Mouse (Mus musculus): ENCODE measurements around the gene Sppl2c. TPM values are rescaled to one million over a fixed set of nuclear protein-coding genes. Genes with fewer than 3 reads are reported as not detected.

Gene Sppl2c
- total RNA-seq, 4 experiments from 2014 or later: not detected

DNA sequence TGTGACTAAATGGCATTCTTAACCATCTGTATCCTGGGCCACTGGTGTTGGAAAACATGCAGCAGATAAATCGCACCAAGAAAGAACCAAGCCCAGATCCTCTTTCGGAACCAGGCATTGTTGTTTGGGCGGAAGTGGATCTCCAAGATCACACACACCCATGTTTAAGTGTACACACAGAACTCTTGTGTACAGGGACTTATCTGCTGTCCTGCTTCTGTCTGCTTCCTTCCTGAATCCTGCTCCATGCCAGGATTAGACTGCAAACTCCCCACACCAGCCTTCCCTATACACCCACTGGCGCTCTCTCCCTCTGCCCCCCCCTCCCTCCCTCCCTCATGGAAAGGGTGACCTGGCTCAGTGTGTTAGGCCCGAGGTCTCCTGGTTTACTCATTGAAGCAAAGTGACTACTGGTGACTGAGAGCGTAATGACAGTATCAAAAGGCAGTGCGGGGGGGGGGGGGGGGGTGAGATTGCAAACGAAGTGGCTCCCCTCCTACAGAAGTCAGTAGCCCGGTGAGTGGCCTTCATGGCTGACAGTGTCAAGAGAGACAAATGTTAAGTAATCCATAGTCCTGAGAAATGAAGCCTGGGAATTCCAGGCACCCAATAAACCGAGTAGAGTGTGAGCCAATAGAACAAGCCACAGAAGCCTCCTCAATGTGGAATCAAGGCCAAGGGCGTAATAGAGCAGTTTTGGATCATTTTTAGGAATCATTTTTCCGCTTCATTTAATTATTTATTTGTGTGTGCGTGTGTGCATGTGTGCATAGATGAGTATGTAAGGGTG is 52.0 kb downstream of the Sppl2c start:
- DNase-seq (ENCODE audit: low spot score in 2 of 2): no peak

Other genes starting within 250 kb of the Sppl2c start
- 100 to 1,000 TPM; 917 to 958 (median 948) TPM for gene Nsf, start 232.3 kb upstream of the Sppl2c start, total RNA-seq (2022)
- 10 to 100 TPM; 49.7 to 55.3 (median 54.3) TPM for gene Arf2, start 219.6 kb upstream of the Sppl2c start, total RNA-seq (2022)
- gene Crhr1, start 53.5 kb upstream of the Sppl2c start, total RNA-seq (2022): 10 to 100 TPM; 20.4 to 29.3 (median 23.5) TPM
- 100 to 1,000 TPM; 361 to 377 (median 364) TPM for gene Mapt, start 45.1 kb downstream of the Sppl2c start, total RNA-seq (2022)